Mouse (Mus musculus): ENCODE data around the gene Phf24.
A peak's percentile ranks its signal among the peaks of the same experiment; 100 is the strongest.

Gene Phf24

DNA sequence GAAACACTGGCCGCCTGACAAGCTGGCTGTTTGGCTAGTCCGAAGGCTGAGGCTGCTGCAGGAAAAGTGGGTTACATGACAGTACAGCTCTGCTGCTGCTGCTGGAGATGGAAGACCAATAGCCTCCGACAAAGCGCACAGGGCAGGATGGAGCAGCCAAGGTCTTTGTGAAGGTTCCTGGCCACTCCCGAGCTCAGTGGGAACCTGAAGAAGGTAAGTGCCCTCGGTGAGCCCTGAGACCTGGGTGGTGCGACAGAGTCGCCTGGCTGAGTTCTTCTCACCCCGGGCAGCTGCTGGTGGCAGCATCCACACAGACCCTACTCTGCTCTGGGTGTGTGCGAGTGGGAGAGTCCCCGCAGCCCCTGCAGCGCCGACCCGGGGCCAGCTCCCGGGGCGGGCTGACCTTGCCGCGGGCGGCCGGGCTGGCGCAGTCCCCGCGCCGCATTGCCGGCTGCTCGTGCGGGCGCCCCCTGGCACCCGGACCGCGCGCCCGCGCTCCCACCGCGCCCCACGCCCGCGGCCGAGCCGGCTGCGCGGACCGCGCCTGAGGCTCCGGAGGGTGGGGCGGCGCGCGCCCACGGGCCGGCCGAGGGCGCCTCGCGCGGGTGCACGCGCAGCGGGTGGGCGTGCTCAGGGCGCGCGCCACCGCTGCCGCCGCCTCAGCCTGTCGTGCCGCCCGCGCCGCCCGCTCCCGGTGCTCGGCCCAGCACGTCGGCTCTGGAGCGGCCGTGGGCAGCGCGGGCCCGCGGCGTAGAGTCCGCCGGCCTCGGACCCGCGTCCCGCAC is at the start of gene Phf24:
Gene Phf24, plus strand, starts transcription at position 44 of the 785 bp plus-strand sequence.
- DNase-seq (ENCODE audit: extremely low spot score, low read depth, low spot score): no peak

DNA sequence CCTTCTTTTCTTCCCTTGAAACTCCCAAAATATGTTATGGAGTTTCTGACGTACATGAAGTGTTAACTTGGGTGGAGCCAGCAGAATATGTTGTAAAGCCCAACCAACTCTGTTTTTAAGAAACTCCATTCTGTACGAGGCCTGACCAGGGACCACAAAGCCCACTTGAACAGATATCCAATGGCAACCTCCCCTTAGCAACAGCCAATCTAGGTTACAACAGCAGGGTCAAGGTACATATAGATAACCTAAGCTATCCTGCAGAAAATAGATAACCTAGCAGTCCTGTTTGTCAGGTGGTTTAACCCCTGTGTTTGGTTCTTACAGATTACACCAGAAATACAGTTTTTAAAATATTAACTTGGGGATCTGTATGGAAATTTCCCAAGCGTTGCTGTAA is 49.1 kb upstream of the Phf24 start:
- no peak for DNase-seq (ENCODE audit: extremely low spot score, low read depth, low spot score)

DNA sequence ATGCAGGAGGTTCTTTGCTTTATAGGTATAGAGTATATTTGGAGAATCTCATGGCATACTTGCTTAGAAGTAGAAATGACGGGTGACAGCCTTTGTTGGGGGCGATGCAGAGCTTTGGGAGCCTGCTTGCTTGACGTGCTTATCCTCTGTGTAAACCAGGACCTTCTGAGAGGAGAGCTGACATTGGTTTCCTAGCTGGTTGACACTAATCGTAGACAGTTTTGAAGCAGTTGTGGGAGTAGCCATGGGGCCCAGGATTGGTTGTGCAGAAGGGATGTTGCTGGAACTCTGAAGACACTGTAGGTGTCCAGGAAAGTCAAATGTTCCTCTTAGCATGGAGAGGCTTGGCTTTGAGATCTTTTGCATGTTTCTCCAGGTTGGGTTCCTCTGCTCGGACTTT is 48.3 kb upstream of the Phf24 start:
- DNase-seq (ENCODE audit: extremely low spot score, low read depth, low spot score): no peak

DNA sequence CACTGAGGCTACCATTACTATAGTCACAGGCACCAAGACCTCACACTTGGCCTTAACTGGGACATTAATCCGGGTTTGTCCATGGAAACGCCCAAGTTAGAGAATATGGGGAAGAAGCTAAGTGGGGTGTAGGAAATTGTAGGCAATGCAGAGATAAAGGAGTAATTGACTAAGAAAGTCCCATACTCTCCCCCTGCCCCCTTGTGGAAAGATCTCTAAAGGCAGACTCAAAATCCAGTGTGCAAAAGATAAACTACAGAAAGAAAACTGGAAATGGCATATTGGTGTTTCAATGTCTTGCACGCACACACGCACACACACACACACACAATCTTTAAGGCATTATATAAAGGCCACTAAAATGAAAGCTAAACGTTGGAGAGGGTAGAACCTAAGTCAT is 45.7 kb upstream of the Phf24 start:
- DNase-seq (ENCODE audit: extremely low spot score, low read depth, low spot score): no peak

DNA sequence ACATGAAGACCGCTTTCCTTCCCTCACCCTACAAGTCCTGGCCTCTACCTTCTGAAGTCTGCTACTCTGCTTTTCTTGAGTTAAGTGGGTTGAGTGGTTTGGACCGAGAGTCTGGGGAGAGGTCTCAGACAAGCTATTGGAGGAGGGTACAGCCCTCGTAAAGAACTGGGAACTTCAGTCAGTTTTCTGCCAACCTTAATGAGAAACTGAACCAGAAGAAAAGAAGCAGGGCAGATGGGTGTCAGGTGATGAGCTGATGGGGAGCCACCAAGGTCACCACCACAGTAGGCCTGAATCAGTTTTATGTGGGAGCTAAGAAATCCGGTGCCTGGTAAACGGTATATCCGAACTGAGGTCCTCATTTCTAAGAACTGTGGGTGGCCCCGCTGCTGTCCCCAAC is 44.3 kb upstream of the Phf24 start:
- DNase-seq (ENCODE audit: extremely low spot score, low read depth, low spot score): no peak

DNA sequence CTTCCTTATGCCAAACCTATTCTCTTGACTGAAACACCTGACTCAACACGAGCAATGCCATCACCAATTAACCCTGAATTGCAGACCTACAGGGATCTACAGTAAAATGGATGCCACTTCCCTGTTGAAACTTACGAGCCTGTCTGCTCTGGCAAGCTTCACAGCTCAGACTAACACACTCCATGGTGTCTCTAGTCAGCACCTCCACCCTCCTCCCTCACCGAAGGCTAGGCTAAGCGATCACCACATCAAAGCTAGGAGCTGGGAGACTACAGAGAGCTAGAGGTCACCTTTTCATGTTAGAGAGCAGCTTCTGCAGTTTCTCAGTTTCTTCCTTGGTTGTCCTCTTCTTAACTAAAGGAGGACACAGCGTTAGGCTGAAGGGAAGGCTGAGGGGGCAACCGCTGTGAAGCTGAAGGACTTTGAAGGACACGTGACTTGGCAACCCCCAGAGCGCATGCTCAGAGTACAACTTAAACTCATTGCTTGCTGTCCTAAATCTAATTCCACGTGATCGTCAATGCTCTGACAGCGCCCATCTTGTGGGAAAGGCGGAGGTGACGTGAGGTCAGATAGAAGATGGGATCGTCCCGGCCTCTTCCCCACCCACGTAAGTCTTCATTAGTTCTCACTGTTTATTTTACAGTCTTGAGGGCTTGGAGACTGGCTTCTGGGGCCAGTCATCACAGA is 43.6 kb upstream of the Phf24 start:
- DNase-seq (ENCODE audit: extremely low spot score, low read depth, low spot score): no peak

DNA sequence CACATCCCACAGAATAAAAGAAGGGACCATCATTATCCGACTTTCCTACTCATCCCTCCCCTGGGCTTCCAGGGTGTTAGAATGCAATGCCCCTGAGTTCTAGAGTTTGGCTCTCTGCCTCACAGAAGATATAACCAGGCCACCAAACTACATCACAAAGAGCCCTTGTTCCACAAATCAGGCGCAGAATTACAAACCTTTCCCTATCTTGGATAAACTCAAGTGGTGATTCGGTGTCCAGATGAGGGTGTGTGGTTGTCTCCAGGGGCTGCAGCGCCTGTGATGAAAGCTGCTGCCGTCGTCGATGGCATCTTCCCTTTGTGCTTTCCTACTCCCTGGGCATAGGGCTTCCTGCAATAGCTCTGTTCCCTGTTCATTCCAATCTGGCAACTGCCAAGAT is 42.3 kb upstream of the Phf24 start, which contains the start of gene Fam205c:
Gene Fam205c, minus strand, starts transcription at position 101 of the 400 bp plus-strand sequence.
- no peak for DNase-seq (ENCODE audit: extremely low spot score, low read depth, low spot score)

DNA sequence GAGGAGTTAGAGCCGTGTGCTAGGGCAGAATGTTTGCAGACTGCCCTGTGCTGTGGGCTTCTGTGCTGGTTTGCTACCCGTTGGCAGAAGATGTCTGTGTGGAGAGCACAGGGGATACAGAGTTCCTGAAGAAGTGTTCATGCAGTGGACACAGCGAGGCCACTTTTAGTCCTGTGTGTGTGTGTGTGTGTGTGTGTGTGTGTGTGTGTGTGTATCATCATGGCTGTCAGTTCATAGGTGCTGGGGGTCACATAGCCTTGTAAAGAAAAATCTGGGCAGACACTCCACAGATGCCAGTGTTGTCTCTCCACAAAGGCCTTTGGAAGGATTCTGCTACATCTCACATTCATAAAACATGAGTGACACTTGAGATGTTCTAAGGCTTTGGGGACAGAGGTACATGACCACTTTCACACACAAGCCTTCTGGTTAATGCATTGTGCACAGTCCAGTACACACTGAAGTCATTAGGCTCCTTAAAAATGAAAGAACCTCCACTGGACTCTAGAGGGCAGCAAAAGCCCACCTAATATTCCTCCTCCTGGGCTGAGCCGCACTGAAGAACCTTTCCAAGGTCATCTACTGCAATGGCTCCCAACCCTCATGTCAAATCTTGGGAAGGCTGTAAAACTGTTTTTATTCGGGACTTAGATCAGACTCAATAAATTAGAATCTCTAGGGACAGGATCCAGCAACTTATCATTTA is 39.7 kb upstream of the Phf24 start:
- DNase-seq (ENCODE audit: extremely low spot score, low read depth, low spot score): peak; percentile 35

DNA sequence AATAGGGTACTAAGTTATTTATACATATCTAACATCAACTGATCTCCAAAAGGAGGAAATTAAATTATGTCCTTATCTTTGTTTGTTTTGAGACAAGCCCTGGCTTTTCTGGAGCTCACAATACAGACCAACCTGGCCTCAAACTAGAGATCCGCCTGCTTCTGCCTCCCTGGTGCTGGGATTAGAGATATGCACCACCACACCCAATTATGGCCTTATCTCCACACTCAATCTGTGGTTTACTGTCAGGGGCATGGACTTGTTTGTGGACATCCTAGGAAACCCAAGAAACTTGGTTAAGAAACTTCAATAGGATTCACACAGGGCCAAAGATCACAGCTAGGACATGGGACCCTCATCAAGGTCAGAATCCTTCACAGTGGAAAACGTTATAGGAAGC is 38.8 kb upstream of the Phf24 start:
- no peak for DNase-seq (ENCODE audit: extremely low spot score, low read depth, low spot score)

DNA sequence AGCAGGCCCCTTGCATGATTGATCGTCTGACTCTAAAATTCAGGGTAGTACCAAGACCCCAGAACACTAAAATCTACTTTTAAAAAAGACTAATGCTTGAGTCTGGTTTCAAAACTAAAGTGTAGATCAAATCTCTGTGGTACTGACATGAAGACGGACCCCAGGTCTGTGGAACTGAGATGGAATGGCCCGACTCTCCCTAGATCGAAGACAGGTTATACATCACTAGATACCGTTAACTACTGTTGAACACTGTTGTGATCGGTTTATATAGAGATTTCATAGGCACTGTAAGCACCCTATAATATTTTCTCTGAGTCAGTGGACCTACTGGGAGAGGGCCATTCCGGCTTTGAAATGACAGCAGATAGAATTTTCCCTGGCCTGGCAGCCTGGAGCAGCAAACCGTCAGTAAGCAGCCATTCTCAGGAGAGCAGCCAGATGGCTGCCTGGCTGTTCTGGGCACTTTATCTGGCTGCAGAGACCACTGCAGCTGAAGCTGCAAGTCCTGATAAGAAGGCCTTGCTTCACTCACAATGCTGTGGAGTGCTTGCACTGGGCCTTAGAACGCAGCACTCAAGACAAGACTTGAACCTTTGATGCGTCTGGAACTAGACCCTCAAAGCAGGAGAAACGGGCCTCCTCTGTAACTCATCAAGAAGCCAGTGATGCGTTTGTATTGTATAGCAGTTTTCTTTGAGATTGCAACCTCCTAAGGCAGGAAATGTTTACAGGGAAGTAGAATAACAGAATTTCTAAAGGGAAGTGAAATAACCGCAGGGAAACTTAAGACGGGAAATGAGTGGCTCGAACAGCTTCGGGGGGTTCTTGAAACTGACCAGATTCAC is 36.4 kb upstream of the Phf24 start:
- no peak for DNase-seq (ENCODE audit: extremely low spot score, low read depth, low spot score)

DNA sequence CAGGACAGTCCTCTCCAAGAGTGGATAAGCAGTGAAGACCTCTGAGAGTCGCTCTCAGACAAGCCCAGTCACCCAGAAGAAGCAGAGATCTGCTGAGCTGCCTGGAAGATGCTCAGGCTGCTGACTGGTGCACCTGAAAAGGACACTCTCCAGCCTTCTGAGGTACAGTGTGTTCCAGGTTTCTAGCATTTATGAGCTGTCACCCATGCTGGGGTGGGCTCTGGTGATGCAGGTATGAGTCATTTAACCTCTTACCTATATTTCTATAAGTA is 35.8 kb upstream of the Phf24 start:
- DNase-seq (ENCODE audit: extremely low spot score, low read depth, low spot score): no peak

DNA sequence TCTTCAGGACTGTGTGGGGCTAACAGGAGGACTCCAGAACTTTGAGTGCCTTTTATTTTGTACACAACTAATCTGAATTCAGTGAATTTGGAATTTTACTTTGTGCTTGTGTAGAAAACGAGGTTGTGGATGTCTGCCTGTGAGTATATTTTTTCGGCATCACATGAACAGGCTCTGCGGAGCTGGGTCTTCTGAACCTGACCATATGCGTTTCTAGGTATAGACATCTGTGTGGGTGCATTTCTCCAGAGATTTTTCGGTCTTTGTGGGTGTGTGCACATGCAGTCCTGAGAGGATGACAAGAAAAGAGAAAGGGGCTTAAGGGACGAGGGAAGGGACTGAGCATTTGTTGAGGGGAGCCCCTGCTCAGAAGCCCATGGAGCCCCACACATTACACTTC is 29.5 kb upstream of the Phf24 start:
- DNase-seq (ENCODE audit: extremely low spot score, low read depth, low spot score): no peak

DNA sequence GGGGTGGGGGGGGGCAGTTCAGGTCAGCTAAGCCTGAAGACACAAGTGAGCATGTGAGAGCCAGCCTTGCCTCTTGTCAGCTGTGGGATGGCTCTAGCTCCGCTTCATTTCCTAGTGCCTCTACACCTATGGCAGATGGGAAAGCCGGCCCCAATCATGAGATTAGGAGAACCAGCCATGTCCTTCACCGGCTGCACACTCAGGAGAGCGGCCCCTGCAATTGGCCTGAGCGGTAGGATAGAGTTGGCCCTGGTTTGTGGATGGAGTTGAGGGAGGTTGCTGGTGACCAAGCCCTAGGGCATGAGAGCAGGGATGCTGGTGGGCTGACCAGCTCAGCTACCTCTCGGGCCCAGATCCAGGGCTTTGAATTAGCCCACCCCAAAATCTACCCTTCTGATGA is 27.7 kb upstream of the Phf24 start:
- no peak for DNase-seq (ENCODE audit: extremely low spot score, low read depth, low spot score)

DNA sequence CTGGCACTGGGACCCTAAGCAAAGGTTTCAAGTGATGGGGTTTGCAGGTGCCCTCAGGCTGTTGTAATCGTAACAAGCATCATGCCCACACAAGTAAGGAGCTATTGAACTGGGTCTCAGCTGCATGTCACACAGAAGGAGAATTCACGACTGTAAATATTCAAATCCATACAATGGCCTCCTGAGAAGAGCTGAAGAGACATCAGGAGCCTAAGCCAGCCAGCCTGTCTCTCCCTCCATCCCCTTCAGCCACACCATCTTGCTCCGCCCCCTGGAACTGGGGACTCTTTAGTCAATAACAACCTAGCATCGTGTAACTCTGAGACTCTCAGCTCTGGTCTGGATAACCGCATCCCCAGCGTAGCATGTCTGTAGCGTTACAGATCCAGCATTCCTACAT is 25.3 kb upstream of the Phf24 start:
- no peak for DNase-seq (ENCODE audit: extremely low spot score, low read depth, low spot score)

DNA sequence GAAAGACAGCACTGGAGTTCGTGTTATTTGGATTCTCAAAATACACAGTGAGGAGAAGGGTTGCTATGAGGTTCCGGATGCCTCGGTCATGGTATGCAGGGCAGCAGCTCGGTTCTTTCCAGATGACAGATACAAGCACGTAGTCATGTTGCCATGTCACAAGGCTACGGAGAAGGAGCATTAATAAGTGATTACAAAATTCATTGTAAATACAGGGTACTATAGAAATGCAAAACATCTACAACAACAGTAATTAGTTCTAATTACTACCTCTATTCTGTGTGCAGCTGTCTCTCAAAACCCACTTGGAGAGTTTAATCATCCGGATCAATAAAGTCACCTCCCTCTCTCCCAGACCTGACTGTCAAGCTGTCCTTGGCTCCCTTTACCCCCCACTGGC is 21.3 kb upstream of the Phf24 start:
- DNase-seq (ENCODE audit: extremely low spot score, low read depth, low spot score): no peak

DNA sequence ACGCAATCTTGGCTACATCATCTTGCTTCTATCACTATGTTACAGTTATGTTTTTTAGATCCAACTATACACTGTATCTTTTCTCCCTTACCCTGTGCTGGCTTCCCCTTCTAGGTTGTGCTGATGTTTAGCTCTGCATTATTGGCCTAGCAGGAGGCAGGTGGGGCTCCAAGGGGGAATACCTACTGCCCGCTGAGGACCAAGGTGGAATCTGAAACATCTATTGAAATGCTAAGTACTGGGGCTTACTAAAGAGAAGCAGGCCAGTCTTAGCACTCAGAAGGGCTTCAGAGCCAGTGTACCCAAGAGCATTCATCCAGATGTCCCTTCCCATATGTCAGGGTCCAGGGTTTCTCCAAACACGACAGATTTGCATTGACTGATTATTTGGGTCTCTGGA is 17.5 kb upstream of the Phf24 start:
- DNase-seq (ENCODE audit: extremely low spot score, low read depth, low spot score): no peak

DNA sequence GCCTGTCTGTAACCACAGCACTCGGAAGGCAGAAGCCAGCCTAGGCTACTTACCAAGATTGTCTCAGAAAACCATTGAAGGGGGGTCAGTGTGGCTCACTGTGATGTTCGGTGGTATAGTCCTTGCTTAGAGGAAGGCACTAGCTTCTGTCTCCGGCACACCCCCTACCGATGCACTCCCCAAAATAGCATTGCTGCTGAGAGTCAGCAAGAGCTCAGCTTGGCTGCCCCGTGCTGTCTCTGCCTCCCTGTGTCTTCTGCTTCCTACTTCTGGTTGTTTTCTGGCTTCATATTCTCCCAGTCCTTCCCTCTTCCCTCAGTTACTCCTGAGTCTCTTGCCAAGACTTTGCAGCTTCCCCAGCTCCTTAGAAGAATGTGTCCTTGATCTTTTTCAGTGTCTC is 15.6 kb upstream of the Phf24 start:
- DNase-seq (ENCODE audit: extremely low spot score, low read depth, low spot score): no peak

DNA sequence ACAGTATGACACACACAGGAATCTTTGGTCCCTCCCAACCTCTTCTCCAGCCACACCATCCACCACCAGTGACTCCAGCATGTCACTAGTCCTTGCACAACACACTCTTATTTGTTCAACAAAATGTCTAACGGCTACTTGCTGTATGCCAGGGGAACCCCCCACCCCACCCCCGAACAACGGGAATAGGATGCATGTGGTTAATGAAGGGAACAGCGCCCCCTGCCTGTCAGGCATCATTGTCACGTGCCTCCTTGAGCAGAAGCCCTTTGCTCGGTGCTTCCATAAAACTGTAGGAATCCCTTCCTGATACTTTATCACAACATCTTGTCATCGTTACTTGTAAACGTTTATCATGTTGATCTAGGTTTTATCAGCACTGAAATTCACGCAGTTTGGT is 14.3 kb upstream of the Phf24 start:
- DNase-seq (ENCODE audit: extremely low spot score, low read depth, low spot score): no peak

DNA sequence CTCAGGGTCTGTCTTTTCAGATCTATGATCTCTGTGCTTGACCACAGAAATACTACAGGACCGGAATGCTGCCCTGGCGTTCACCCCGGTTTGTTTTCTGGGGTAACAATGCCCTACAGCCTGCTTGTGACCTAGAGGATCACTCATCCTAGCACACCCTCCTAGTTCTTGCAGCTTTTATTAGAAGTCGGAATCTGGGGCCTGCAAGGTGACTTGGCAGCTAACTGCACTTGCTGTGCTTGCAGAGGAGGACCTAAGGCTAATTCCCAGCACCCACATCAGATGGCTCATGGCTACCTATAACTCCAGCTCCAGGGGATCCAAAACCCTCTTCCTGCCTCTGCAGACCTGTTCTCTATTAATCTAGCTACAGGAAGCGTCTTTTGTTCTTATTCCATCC is 13.7 kb upstream of the Phf24 start:
- no peak for DNase-seq (ENCODE audit: extremely low spot score, low read depth, low spot score)

DNA sequence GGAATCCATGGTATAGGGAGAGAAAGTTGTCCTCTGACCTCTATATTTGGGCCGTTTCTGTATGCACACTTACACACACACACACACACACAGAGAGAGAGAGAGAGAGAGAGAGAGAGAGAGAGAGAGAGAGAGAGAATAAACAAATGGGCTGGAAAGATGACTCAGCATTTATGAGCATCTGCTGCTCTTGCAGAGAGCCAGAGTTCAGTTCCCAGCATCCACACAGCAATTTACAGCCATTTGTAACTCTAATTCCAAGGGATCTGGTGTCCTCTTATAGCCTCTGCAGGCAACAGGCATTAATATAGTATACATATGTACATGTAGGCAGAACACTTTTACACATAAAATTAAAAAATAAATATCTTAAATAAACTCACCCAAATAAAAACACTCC is 12.5 kb upstream of the Phf24 start:
- DNase-seq (ENCODE audit: extremely low spot score, low read depth, low spot score): no peak

DNA sequence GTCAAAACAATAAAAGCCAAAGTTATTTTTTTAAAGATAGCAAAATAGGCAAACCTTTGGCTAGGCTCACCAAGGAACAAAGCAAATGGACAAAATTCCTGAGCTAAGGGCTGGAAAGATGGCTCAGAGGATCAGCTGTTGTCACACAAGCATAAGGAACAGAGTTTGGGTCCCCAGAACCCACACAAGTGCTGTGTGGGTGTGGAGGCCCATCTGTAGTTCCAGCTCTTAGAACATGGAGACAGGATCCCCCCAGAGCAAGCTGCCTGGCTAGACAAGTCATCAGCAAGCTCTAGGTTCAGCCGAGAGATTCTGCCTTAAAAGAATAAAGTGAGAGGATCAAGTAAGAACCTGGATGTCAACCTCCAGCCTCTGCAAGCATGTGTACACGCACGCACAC is 11.9 kb upstream of the Phf24 start:
- no peak for DNase-seq (ENCODE audit: extremely low spot score, low read depth, low spot score)
